Mouse (Mus musculus): ENCODE measurements around the gene Vps50.
"Not testable (repeated sequence)": the region's sequence is repeated elsewhere in the genome, so short reads cannot be mapped to it uniquely, and the experiment has no call there.

The Vps50 gene

DNA sequence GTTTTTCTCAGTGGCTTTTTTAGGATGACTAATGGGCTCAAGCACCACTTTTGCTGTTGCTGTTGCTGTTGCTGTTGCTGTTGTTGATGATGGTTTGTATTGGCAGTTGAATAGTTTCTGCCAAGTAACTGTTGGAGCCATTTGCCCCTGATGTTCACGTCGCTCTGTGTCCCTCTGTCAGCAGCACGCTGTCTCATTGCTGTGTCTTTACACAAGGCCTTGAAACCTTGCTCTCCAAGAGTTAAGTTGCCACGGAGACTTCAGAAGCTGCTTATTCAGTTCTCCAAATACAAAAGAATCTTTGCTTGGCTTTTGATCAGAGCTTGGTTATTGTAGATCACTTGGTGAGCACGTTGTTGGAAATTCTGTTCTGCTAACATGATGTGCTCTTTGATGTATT, 33.3 kb downstream of the Vps50 start:
- DNase-seq (ENCODE audit: extremely low spot score, low read depth, low spot score), result no peak

DNA sequence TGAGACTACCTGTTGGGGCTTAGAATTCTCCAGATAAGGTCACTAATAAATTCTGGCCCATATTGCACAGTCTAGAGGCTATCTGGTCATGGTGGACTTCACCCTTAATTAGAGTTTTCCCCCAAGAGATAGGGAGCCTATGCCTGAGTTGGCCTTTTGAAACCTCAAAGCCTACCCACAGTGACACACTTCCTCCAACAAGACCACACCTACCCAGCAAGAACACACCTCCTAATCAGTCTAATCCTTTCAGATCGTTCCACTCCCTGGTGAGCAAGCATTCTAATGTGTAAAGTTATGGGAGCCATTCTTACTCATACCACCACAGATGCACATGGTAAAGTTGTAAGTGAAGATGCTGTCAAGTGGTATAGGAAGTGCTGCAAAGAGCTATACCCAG, 37.9 kb downstream of the Vps50 start:
- no peak for DNase-seq (ENCODE audit: extremely low spot score, low read depth, low spot score)

DNA sequence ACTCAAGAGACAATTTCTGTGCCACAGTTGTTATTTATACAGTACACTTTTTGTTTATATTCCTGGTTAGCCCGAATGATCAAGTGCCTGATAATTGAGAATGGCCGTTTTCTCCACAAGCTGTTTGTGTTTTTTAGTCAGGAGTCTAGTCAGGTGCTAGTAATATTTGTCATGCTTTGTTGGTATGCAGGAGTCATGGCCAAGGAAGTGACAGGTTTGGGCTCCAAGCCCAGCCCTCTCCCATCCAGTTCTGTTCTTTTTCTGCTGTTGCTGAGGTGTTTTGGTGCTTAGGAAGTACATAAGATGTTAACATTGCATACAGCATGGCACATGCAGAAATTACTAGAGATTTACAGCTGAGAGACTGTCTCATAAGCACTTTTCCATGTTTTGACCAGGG, 41.3 kb downstream of the Vps50 start:
- no peak for DNase-seq (ENCODE audit: extremely low spot score, low read depth, low spot score)

DNA sequence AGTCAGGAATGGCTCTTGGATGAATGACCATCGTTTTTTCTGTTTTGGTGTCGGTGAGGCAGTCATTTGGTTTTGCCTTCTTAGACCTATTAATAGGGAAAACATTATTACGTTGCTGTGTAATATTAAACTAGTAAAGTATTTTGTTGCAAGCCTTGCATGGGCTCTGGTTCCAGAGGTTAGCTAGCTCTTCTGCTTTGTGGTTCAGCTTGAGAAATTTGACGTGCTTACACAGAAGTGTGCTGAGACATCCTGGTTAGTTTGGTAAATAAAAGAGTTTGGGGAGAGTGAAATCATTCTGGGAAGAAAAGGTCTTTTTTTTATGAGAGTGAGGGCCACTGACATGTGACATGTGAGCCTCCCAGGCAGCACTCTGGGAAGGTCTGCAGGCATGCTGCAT, 45.7 kb downstream of the Vps50 start:
- no peak for DNase-seq (ENCODE audit: extremely low spot score, low read depth, low spot score)

DNA sequence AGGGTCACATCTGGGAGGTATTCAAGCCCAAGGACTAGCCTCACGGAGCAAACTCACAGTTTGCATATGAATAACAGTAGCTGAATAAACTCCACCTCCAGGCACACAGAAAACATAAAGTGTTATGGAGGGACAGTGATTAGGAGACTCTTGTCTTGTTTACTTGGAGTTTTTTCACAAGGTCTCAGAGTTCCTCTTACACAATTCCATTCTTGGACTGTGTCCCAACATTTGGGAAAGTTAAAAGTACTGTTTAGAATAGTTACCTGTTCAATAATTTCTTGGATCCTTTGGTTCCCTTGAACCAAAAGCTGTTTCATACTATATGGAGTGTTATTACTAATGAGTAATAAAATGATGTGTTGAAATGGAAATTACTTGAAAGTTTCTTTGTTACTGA, 46.8 kb downstream of the Vps50 start:
- DNase-seq (ENCODE audit: extremely low spot score, low read depth, low spot score), result no peak

DNA sequence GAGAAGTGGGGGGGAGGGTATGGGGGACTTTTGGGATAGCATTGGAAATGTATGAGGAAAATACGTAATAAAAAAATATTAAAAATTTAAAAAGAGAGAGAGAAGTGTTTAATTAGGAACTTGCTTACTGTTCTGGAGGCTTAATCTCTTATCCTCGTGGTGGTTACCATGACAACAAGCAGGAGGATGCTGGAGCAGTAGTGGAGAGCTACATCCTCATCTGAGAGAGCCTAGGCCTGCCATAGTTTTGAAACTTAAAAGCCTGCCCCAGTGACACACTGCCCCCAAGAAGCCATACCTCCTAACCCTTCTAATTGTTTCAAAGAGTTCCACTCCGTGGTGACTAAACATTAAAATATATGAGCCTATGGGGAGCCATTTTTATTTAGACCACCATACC, 50.8 kb downstream of the Vps50 start:
- DNase-seq (ENCODE audit: extremely low spot score, low read depth, low spot score), result no peak

DNA sequence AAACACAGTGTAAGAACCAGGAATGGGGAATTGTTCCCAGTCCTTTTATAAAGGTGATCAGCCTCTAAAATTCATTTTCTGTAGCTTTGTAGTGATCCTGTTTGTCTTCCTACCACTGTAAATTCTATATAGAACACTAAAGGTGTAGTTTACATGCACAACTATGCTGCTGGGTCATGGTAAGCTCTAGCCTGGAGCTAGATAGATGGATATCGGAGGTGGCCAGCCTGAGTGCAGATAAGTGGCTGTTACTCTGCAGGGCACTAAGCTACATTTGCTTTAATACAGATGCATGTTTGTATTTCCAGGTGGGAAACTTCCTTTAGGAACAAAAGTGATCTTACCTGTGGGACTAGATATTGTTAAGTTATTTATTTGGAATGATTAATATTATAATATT, 51.8 kb downstream of the Vps50 start:
- DNase-seq (ENCODE audit: extremely low spot score, low read depth, low spot score), result no peak

DNA sequence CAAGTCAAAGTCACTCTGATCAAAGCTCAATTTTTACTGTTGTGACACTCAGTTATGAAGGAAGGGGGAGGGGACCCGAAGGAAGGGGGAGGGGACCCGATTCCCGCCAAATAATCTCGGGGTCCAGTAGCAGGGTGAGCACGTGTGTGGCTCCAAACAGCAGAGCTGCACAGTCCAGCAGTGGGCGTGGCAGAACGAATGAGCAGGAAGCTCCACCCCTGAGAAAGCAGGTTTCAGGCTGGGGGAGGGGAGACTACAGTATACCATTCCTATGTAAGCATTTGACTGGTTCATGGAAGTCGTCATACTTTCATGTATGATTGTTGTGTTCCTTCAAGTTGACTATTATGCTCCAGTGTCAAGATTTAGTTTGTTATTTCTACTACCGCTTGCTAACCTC, 54.5 kb downstream of the Vps50 start:
- not testable (repeated sequence) for DNase-seq (ENCODE audit: extremely low spot score, low read depth, low spot score)

DNA sequence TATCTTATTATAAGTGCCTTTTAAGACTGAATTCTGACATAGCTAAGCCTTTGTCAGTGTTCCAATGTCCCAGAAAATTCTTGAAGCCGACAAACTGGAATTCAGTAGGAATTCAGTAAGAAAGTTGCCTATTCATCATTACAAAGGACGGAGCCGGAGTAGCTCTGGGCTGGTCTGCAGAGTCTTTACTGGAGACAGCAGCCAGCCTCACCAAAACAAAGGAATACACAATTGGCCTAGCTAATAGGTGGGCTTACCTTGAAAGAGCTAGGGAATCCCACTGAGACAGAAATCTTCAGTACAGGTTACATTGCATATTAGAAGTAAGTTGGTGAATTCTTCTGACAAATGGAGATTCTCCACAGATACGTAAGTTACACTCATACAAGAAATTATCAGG, 59.0 kb downstream of the Vps50 start:
- DNase-seq (ENCODE audit: extremely low spot score, low read depth, low spot score), result no peak

DNA sequence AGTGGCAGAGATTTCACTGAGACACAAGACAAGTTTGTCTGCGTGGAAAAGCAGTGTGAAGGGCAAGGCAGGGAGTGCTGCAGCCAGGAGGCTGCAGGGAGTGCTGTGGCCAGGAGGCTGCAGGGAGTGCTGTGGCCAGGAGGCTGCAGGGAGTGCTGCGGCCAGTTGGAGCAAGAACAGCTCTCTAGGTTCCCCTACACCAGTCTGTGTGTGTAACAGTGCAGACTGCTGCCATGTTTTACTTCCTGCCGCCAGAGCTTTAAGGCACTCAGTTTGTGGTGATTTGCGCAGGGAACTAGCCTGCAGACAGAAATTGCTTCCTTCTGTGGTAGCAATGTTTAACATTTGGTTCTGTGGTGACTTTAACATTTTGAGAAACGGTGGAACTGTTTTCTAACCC, 61.8 kb downstream of the Vps50 start:
- no peak for DNase-seq (ENCODE audit: extremely low spot score, low read depth, low spot score)

DNA sequence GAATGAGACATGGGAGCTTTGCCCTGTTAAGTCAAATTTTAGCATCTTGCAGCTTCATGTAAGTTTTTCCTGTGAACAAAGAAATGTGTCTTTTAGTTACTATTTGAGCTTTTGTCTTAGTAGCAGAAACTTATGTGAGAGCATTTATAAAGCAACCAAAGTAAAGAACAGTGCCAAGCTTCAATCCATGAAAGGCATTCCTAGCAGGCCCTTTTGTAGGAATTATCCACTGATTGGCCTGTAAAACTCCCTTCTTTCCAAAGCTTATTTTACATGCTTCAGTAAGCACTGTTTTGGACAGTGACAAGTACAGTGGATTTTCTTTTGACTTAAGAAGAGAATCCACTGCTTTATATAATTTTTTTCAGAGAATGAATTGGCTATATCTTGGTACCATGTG, 64.1 kb downstream of the Vps50 start:
- DNase-seq (ENCODE audit: extremely low spot score, low read depth, low spot score), result no peak

DNA sequence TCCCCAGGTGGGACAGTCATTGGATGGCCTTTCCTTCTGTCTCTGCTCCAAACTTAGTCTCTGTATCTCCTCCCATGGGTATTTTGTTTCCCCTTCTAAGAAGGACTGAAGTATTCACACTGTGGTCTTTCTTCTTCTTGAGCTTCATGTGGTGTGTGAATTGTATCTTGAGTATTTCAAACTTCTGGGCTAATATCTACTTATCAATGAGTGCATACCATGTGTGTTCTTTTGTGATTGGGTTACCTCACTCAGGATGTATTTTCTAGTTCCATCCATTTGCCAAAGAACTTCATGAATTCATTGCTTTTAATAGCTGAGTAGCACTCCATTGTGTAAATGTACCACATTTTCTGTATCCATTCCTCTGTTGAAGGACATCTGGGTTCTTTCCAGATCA, 65.9 kb downstream of the Vps50 start:
- not testable (repeated sequence) for DNase-seq (ENCODE audit: extremely low spot score, low read depth, low spot score)

DNA sequence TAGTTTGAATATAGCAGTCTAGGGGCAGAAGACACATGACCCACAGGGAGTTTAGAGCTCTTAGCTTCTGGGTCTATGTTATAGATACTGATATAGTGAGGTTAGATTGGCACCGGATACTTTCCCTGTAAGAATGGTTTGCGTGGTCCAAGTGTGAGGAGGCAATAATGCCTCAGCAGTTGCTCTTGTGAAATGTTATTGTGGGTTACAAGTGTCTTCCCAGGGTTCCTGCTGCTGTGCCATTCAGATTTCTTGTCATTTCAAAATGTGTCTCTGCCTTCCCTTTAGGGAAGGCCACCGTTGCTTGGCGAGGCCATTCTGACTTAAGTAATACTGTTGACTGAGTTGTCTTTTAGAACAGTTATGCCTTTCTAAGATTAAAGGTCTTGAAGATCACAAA, 66.8 kb downstream of the Vps50 start:
- DNase-seq (ENCODE audit: extremely low spot score, low read depth, low spot score), result no peak

DNA sequence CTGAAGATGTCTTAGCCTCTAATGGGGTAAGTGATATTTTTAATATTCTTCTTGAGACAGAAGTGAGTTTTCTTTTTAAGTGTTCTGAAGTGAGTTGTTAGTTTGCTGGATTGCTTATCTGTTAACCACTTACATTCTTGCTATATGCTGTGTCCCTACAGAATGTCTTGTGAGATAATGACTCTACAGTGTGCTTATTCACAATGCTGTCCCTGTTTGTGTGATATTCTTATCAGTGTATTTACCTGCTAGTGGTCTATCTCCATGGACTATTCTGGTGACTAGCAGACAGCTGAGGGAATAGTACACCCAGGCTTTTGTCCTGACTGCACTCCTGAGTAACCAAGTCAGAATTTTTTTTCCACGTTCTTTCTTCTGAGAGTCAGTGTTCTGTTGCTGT, 67.5 kb downstream of the Vps50 start:
- DNase-seq (ENCODE audit: extremely low spot score, low read depth, low spot score), result no peak

DNA sequence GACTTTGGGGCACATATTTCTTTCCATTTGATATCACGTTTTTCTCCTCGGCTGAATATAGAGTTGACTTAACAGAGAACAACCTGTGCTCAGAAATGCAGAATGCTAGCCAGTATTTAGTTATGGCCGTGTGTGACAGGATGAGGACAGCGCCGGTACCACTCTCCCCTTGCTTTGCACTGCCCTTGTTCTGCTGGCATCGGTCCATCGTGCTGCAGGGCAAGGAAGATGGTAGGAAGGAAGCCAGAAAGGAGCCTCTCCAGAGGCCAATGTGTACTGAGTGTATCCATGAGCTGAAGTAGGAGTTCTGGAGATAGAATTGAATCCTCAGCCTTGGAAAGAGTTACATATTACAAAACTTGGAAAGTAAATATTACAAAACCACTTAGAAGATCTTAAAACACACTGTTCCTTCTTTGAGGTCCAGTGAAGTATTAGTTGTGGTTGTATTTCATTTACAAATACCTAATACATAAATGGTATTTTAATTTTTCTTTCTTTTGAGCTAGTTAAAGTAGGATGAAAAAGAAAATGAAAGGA, 69.0 kb downstream of the Vps50 start:
- no peak for DNase-seq (ENCODE audit: extremely low spot score, low read depth, low spot score)

DNA sequence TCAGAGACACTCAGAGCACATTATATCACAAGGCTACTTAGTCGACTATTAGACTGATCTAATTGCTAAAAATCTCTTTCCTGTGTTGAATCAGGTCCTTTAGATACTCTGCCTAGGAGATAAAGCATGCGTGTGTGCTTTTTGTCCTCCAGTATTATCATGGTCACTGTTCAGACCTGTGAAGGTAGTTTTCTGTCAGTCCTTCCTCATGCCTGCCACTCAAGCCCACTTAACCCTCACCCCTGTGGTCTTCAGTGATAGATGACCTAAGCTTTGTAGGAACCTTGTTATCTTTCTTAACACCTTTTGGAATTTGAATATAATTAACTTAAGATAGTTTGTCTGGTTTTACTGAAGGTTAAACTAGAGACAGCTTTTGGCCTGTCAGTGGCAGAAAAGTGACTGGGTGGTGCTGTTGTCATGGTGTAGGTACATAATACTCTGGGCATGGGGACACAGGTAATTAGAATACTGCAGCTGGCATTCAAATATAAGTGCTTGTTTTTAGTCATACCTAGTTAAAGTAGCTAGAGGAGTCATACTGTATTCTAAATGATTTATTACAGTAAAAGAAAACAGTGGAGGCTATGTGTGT, 74.1 kb downstream of the Vps50 start:
- no peak for DNase-seq (ENCODE audit: extremely low spot score, low read depth, low spot score)

DNA sequence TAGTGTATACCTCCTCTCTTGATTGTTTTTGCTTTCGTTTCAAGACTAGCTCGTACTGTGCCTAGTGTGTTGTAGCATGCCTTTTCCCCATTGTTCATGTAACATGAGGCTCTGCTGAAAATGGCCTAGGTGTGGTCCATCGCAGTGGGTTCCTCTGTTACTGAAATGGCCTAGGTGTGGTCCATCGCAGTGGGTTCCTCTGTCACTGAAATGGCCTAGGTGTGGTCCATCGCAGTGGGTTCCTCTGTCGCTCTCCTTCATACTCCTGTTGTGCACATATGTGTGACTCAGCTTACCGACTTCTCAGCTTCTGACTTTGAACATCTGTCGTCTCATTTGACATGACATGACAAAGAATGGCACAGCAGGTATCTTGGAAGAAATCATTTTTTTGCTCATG, 75.6 kb downstream of the Vps50 start:
- DNase-seq (ENCODE audit: extremely low spot score, low read depth, low spot score), result no peak

DNA sequence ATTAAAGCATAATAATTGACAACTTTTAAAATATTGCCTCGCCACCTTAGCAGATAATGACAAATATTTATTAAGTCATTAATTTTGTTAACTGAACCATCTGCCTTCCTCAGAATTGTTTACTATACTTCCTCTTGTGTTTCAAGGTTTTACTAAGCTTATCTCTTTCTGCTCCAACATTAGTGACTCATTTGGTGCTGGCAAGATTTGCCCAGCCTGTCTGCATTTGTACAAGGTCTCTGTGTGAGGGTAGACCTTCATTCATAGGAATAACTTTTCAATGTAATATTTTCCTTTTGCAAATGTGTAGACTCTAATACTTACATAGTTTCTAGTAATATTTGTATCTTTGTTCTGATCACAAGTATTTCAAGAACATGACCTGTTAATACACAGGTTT, 87.2 kb downstream of the Vps50 start:
- DNase-seq (ENCODE audit: extremely low spot score, low read depth, low spot score), result no peak

DNA sequence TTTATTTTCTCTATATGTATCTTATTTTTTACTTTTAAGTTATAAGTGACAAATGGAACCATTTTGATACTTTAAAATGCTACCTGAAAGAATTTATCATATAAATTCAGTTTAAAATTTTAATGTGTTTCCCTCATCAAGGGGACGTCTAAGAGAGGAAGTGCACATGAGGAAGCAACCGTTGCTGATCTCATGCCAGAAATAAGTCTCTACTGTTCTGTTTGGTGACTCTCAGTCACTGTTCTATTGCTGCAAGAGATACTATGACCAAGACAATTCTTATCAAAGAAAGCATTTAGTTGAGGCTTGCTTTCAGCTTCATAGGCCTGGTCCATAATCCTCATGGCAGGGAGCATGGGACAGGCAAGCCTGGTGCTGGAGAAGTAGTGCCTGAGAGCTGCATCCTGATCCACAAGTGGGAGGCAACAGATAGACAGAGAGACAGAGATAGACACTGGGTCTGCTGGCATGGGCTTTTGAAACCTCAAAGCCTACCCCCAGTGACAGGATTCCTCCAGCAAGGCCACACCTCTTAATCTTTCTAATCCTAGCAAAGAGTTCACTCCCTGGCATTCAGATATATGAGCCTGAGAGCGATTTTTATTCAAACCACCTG, 92.2 kb downstream of the Vps50 start:
- no peak for DNase-seq (ENCODE audit: extremely low spot score, low read depth, low spot score)

DNA sequence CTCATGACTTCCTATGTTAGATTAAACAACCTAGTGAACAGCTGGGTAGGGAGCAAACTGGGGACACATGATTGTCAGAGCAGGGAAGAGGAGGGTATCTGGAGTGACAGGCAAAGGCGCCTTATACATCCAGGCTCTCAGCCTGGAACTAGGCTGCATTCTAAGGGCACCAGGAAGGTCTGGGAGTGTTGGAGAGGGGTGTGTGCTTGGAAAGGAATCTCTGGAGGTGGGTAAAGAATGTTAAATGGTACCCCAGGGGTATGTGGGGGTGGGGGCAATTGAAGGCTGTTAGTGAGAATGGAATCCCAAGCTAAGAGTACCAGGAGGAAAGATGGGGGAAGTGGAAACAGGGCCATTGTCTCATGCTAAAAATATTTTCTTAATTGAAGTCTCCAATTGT, 96.1 kb downstream of the Vps50 start:
- no peak for DNase-seq (ENCODE audit: extremely low spot score, low read depth, low spot score)

DNA sequence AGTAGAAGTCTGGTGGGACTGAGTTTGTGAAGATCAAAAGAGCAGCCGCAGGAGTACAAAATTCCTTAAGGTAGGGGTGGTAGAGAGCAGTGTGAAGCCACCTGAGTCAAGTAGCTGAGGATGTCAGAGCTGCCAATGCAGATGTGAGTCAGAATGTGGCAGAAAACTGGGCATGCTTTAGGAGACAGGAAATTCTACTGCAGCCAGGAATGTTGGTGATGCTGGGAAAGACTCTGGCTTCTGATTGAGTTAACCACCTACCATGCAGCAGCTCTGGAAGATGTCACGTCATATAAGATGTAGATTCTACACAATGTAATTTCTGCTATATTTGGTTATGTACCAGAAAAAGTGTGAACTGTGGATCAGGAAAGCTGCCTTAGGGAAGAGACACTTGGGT, 114.6 kb downstream of the Vps50 start:
- no peak for DNase-seq (ENCODE audit: extremely low spot score, low read depth, low spot score)

DNA sequence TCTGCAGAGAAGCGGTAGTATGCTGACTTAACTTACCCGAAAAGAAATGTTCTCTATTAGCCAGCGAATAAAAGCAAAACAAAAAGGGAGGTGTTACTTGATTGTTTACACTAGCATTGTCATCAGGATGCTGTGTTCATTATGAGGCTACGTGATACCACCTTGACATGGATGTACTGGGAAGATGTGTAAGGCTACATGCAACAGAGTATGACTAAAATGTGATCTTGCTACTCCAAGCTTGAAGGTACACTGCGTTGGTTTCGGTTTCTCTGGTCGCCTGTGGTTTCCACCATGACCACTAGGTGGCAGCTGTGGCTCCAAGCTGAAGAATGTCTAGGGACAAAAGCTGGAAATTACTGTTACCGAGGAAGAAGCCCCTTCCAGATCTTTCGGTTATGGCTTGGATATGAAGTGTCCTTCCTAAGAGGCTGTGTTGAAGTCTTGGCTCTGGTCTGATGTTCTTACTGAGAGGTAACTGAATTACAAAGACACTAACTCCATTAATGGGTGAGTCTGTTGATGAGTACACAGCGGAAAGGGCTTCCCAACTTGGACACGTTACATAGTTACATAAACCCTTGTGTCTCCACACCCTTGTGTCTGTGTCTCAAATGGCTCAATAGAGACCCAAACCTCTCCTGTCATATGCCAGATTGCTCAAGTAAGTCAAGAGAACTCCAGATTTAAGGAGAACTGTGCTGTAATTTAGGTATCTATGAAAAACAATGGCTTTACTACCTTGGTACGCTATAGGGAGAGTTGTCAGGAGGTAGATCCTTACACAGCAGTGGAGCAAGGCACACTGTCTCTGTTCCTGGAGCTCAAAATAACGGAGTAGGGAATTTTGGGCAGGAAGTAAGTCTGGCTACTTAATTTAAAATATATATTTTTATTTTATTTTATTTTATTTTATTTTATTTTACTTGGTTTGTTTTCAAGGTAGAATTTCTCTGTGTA, 122.5 kb downstream of the Vps50 start:
- not testable (repeated sequence) for DNase-seq (ENCODE audit: extremely low spot score, low read depth, low spot score)

All from hindlimb bud, embryonic 11.5 days (tissue).